Mouse (Mus musculus) intestine, embryonic 14.5 days (tissue): Measurements from ENCODE around the gene Cacnb2. TPM values are rescaled to one million over a fixed set of nuclear protein-coding genes. Genes with fewer than 3 reads are reported as not detected.
"Not testable (repeated sequence)": the region's sequence is repeated elsewhere in the genome, so short reads cannot be mapped to it uniquely, and the experiment has no call there.

Source experiments
- ATAC-seq: fragments of 200-750 bp; cut with Nextera tagmentation; replicated peaks from 2 replicates; pipeline ENCODE4 v1.8.0; 2017; ENCODE audit warnings: low read depth, moderate number of reproducible peaks, moderate TSS enrichment, moderate library complexity; ENCODE audit not compliant: low FRiP score, low TSS enrichment
- DNase-seq: peaks from one replicate; pipeline ENCODE4 v3.0.0-alpha.2; 2018; ENCODE audit warnings: low spot score
- H3K27ac ChIP-seq: fragments of 300-500 bp; sonication (generic); 2 replicates; pipeline ENCODE4 v1.5.1; 2014; ENCODE audit warnings: low read depth, mild to moderate bottlenecking, control low read depth
- H3K27me3 ChIP-seq: fragments of 300-500 bp; sonication (generic); replicated peaks from 2 replicates; pipeline ENCODE4 v1.6.1; 2014; ENCODE audit warnings: low read length, control low read depth; ENCODE audit not compliant: control insufficient read depth, insufficient read depth
- H3K36me3 ChIP-seq: fragments of 300-500 bp; sonication (generic); 2 replicates; pipeline ENCODE4 v1.6.1; 2014; ENCODE audit warnings: low read length, control low read depth; ENCODE audit not compliant: control insufficient read depth, insufficient read depth
- H3K4me1 ChIP-seq: fragments of 300-500 bp; sonication (generic); replicated peaks from 2 replicates; pipeline ENCODE4 v1.6.1; 2014; ENCODE audit warnings: low read length, control low read depth, mixed read lengths; ENCODE audit not compliant: control insufficient read depth, insufficient read depth
- H3K4me2 ChIP-seq: fragments of 300-500 bp; sonication (generic); 2 replicates; pipeline ENCODE4 v1.6.1; 2014; ENCODE audit warnings: low read length
- H3K4me3 ChIP-seq: fragments of 300-500 bp; sonication (generic); 2 replicates; pipeline ENCODE4 v1.5.1; 2014; ENCODE audit warnings: low read depth, low read length, control low read depth, mixed read lengths
- H3K9ac ChIP-seq: fragments of 300-500 bp; sonication (generic); 2 replicates; pipeline ENCODE4 v1.6.1; 2014; ENCODE audit warnings: mild to moderate bottlenecking, low read length
- H3K9me3 ChIP-seq: fragments of 300-500 bp; sonication (generic); 2 replicates; pipeline ENCODE4 v1.6.1; 2016; ENCODE audit warnings: low read length, control low read depth; ENCODE audit not compliant: control insufficient read depth
- WGBS: fragments of 180-500 bp; shearing (Covaris S2); extraction: QIAGEN DNeasy Blood & Tissue Kit; methylation state at CpG from one replicate; pipeline ENCODE4 v1.1.7; 2014; 5-methylcytosine and 5-hydroxymethylcytosine counted together
- polyA plus RNA-seq: library from polyadenylated mRNA; unstranded; fragments of >200 nt; fragmentation: Nextera tagmentation; extraction: Ambion mirVana; gene quantifications from 2 replicates; pipeline ENCODE4 v1.2.1, GENCODE M21; 2014

The Cacnb2 gene
- polyA plus RNA-seq, 1 experiment from 2014 or later = 2.9 TPM

DNA sequence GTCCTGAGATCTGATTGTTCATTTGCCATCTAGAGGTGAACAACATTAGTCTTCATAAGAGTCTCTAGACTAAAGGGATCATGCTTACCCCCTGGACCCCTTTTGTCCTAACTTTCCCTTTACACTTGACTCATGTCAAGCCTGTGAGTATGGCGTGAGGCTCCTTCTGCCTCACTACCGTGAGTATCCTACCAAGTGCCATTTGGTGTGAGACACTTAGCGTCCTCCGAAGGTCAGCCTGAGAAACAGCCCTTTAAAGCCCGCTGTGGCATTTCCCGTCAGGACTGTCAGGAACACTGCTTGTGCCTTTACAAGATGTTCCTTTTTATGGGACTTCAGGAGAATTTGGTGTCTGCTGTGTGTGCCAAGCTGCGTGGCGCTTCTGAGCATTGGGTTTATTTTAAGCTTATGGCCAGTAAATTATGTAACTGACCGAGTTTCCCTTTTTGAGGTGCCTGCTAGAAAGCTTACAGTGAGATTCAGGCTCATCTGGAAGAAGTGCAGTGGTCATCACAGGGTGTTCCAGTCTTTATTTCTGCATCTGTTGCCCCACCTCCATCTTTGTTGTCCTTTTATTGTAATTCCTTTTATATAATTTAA, 116.3 kb downstream of the Cacnb2 start:
- Histone ChIP-seq H3K4me3 (no peak overlapping the region), H3K9me3 (no peaks in the 10 kb centered on the region), H3K4me1 (no peaks in the 10 kb centered on the region), H3K27me3 (no peaks in the 10 kb centered on the region), H3K4me2 (no peak overlapping the region), H3K27ac (no peak overlapping the region), H3K9ac (no peak overlapping the region), H3K36me3 (no peaks in the 10 kb centered on the region)
- ATAC-seq (no peak), DNase-seq (no peak)
- 89% methylated on average over 9 of the region's 9 CpGs for WGBS

DNA sequence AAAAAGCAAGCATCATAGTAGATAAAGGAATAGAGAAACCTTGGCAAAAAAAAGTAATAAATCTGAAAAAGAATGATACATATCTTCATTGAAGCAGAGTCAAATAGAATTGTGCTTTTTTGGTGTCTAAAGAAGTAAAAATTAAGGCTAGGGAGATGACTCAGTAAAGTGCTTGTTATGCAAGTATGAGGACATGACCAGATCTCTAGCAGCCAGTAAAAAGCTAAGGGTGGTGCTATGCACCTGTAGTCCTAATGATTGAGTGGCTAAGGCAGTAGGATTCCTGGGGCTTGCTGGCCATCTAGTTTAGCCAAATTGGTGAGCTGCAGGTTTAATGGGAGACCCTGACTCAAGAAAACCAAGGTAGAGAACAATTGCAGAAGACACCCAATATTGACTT, 122.5 kb downstream of the Cacnb2 start:
- Histone ChIP-seq H3K36me3 (no peaks in the 10 kb centered on the region), H3K27ac (no peak overlapping the region), H3K4me2 (no peak overlapping the region), H3K9me3 (no peaks in the 10 kb centered on the region), H3K4me3 (no peak overlapping the region), H3K9ac (no peak overlapping the region), H3K4me1 (no peaks in the 10 kb centered on the region), H3K27me3 (no peaks in the 10 kb centered on the region)
- ATAC-seq (no peak), DNase-seq (no peak)

DNA sequence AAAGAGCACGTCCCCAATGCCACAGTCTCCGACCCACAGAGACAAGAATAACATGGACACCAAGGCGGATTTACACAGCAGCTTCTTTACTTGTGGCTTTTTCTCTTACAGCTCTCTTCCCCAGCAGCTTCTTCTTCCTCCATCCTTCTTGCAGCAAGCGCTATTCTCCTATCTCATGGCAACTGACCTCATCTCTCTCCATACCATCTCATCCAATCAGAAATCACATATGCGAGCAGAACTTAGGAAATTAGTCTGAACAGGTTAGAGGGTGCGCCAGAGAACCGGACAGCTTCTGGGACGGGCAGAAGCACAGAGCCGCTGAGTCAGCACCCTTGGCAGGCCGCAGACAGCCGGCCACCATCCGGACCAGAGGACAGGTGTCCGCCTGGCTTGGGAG, 123.7 kb downstream of the Cacnb2 start:
- not testable (repeated sequence) for ATAC-seq, H3K4me3 ChIP-seq
- WGBS = 93% methylated on average over 13 of the region's 13 CpGs

GRCm38 (mm10) chr2:14738927-14739326, 136.0 kb downstream of the Cacnb2 start:
- Histone ChIP-seq H3K27ac (no peak overlapping the region), H3K4me2 (no peak overlapping the region), H3K4me3 (no peak overlapping the region), H3K9me3 (no peaks in the 10 kb centered on the region), H3K27me3 (no peaks in the 10 kb centered on the region), H3K36me3 (no peaks in the 10 kb centered on the region), H3K4me1 (no peaks in the 10 kb centered on the region; the same call in 1 of the 2 replicates), H3K9ac (no peak overlapping the region)
- ATAC-seq (no peak), DNase-seq (peak; percentile 51)
- WGBS = 26% methylated on average over 9 of the region's 9 CpGs

More for the DNA sequence above, 123.7 kb downstream of the Cacnb2 start:
- H3K27ac ChIP-seq, H3K27me3 ChIP-seq, H3K36me3 ChIP-seq, H3K9ac ChIP-seq, DNase-seq, H3K4me2 ChIP-seq, H3K4me1 ChIP-seq, H3K9me3 ChIP-seq: not testable (repeated sequence)

- no peak for ATAC-seq
- no peak for DNase-seq
- H3K9me3 ChIP-seq = no peaks in the 10 kb centered on the region
- no peak overlapping the region for H3K4me2 ChIP-seq
- no peak overlapping the region for H3K4me3 ChIP-seq
- no peaks in the 10 kb centered on the region; the same call in 1 of the 2 replicates for H3K4me1 ChIP-seq
- H3K9ac ChIP-seq = no peak overlapping the region
- no peaks in the 10 kb centered on the region for H3K36me3 ChIP-seq
- 74% methylated on average over 15 of the region's 15 CpGs for WGBS
- no peak overlapping the region for H3K27ac ChIP-seq
- no peaks in the 10 kb centered on the region for H3K27me3 ChIP-seq
Measured at GRCm38 (mm10) chr2:14739510-14739909, 136.6 kb downstream of the Cacnb2 start.

DNA sequence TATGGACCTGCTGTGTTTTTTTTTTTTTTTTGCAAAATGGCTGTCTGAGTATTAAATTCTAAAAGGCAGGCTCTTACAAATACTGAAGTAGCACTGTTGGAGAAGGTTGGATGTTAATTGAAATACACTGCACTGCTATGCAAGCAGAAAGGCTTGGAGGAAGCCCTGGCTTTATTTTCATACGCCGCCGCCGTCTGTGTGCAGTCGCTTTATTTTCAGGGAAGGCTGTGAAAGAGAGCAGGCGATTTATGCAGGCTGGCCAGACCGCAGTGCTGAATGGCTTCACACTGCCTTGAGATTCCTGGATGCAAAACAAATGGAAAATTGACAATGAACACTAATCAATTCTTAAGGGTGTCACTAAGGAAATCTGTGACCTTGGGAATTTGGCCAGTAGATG, 137.5 kb downstream of the Cacnb2 start:
- Histone ChIP-seq H3K27ac (no peak overlapping the region), H3K4me1 (no peaks in the 10 kb centered on the region; the same call in 1 of the 2 replicates), H3K36me3 (no peaks in the 10 kb centered on the region), H3K4me3 (no peak overlapping the region), H3K27me3 (no peaks in the 10 kb centered on the region), H3K4me2 (no peak overlapping the region), H3K9me3 (no peaks in the 10 kb centered on the region), H3K9ac (no peak overlapping the region)
- ATAC-seq = no peak
- 45% methylated on average over 7 of the region's 7 CpGs for WGBS
- DNase-seq = no peak

DNA sequence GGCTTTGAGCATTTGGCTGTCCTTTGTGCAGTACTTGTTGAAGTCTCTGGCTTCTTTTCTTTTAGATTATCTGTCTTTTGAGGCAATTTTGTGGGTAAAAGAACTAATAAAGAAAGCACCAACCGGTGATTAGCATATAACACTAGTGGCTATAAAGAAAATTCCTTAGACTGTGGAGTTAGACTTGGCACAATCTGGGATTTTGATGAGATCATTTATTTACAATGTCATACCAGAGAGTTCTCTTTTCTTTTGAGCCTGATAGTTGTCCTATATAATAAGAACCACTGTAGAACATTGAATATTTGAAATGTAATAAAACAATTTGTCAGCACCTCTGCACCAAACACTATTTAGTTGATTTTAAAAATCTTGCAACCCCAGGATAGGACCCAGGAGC, 141.9 kb downstream of the Cacnb2 start:
- no peaks in the 10 kb centered on the region for H3K9me3 ChIP-seq
- no peak overlapping the region for H3K4me2 ChIP-seq
- no peaks in the 10 kb centered on the region for H3K36me3 ChIP-seq
- no peak overlapping the region for H3K4me3 ChIP-seq
- WGBS = 88% methylated on average over 1 of the region's 1 CpGs
- no peak for ATAC-seq
- no peak overlapping the region for H3K9ac ChIP-seq
- no peak for DNase-seq
- no peak overlapping the region for H3K27ac ChIP-seq
- H3K4me1 ChIP-seq = no peaks in the 10 kb centered on the region
- H3K27me3 ChIP-seq = no peaks in the 10 kb centered on the region

DNA sequence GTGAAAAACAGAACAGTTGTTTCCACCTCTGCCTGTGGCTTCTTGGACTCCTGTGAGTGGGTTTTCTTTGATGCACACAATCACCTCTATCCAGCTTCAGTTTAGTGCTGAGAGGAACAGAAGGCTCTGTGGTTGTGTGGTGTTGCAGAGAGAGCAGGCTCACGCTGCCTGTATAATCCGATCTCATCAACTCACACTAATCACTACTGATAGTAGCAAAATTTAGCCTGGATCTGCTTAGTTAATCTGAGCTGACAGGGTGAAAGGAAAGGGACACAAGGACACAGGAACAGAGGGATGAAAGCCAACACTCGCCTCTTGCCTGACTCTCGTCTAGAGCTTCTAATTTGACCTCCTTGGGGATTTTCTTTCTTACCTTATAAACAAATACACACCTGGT, 160.0 kb downstream of the Cacnb2 start:
- Histone ChIP-seq H3K27ac (no peak overlapping the region), H3K4me1 (no peaks in the 10 kb centered on the region), H3K9me3 (no peaks in the 10 kb centered on the region), H3K4me3 (no peak overlapping the region), H3K9ac (no peak overlapping the region), H3K36me3 (no peaks in the 10 kb centered on the region), H3K4me2 (no peak overlapping the region), H3K27me3 (no peaks in the 10 kb centered on the region)
- 79% methylated on average over 4 of the region's 4 CpGs for WGBS
- DNase-seq (no peak), ATAC-seq (no peak)

DNA sequence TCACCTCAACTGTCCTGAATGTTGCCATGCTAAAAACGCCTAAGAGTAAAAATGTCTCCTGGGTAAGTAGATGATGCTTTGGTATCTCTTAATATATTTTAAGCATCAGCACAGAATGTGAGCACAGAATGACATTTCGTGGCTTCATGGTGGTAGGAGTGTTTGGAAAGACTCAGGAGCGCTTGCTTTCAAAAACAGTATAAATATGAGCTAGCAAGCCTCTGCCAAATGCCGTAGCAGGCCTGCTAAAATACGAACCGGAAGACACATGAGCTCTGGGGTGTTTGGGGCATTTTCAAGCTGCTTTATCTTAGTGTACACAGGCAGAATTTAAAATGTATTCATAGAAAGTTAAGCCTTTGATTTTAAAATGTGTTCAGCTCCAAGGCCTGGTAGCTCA, 161.0 kb downstream of the Cacnb2 start:
- H3K9ac ChIP-seq = no peak overlapping the region
- no peaks in the 10 kb centered on the region for H3K9me3 ChIP-seq
- no peak overlapping the region for H3K4me2 ChIP-seq
- H3K4me1 ChIP-seq = no peaks in the 10 kb centered on the region
- H3K27me3 ChIP-seq = no peaks in the 10 kb centered on the region
- ATAC-seq (no peak), DNase-seq (no peak)
- no peaks in the 10 kb centered on the region for H3K36me3 ChIP-seq
- H3K4me3 ChIP-seq = no peak overlapping the region
- WGBS = 80% methylated on average over 6 of the region's 6 CpGs
- H3K27ac ChIP-seq = no peak overlapping the region
